Mouse (Mus musculus): Measurements from ENCODE around the gene Ddn. TPM values are rescaled to one million over a fixed set of nuclear protein-coding genes. Genes with fewer than 3 reads are reported as not detected.

The Ddn gene
- not detected for polyA plus RNA-seq (2014; fragmentation: Illumina TruSeq; extraction: RNeasy Lipid Tissue Mini Kit (QIAGEN cat#74804); ENCODE audit: low read depth, low replicate concordance)

GRCm38 (mm10) chr15:98809390-98809789 lies at the start of gene Ddn:
Gene Ddn, minus strand, starts transcription at chr15:98809490.

GRCm38 (mm10) chr15:98830736-98831683 lies 21.7 kb upstream of the Ddn start, which contains the start of gene Prkag1:
Gene Prkag1, minus strand, starts transcription at chr15:98831521.

GRCm38 (mm10) chr15:98789661-98790535 lies 19.4 kb downstream of the Ddn start, which contains the start of gene Wnt1:
Gene Wnt1, plus strand, starts transcription at chr15:98789857.

GRCm38 (mm10) chr15:98777762-98778161 lies 31.5 kb downstream of the Ddn start, which contains the start of gene Wnt10b:
Gene Wnt10b, minus strand, starts transcription at chr15:98778150.

GRCm38 (mm10) chr15:98762670-98763529 lies 46.4 kb downstream of the Ddn start, which contains the start of gene Arf3:
Gene Arf3, minus strand, starts transcription at chr15:98763214.

Other genes with a start within 250 kb of the Ddn start
- 22.9 TPM for gene Ccnt1, start 238.6 kb downstream of the Ddn start, polyA plus RNA-seq (2014; fragmentation: Illumina TruSeq; extraction: RNeasy Lipid Tissue Mini Kit (QIAGEN cat#74804); ENCODE audit: low read depth, low replicate concordance)
- 1.9 TPM for gene 4930415O20Rik, start 238.5 kb downstream of the Ddn start, polyA plus RNA-seq (2014; fragmentation: Illumina TruSeq; extraction: RNeasy Lipid Tissue Mini Kit (QIAGEN cat#74804); ENCODE audit: low read depth, low replicate concordance)
- gene Adcy6, start 199.4 kb downstream of the Ddn start, polyA plus RNA-seq (2014; fragmentation: Illumina TruSeq; extraction: RNeasy Lipid Tissue Mini Kit (QIAGEN cat#74804); ENCODE audit: low read depth, low replicate concordance), result 87.3 TPM
- 7.3 TPM for gene Cacnb3, start 178.7 kb downstream of the Ddn start, polyA plus RNA-seq (2014; fragmentation: Illumina TruSeq; extraction: RNeasy Lipid Tissue Mini Kit (QIAGEN cat#74804); ENCODE audit: low read depth, low replicate concordance)
- 45.2 TPM for gene Ddx23, start 146.6 kb downstream of the Ddn start, polyA plus RNA-seq (2014; fragmentation: Illumina TruSeq; extraction: RNeasy Lipid Tissue Mini Kit (QIAGEN cat#74804); ENCODE audit: low read depth, low replicate concordance)
- 1.3 TPM for gene Rnd1, start 132.0 kb downstream of the Ddn start, polyA plus RNA-seq (2014; fragmentation: Illumina TruSeq; extraction: RNeasy Lipid Tissue Mini Kit (QIAGEN cat#74804); ENCODE audit: low read depth, low replicate concordance)
- gene Ccdc65, start 101.3 kb downstream of the Ddn start, polyA plus RNA-seq (2014; fragmentation: Illumina TruSeq; extraction: RNeasy Lipid Tissue Mini Kit (QIAGEN cat#74804); ENCODE audit: low read depth, low replicate concordance), result 5.6 TPM
- gene Fkbp11, start 81.3 kb downstream of the Ddn start, polyA plus RNA-seq (2014; fragmentation: Illumina TruSeq; extraction: RNeasy Lipid Tissue Mini Kit (QIAGEN cat#74804); ENCODE audit: low read depth, low replicate concordance), result 41.6 TPM
- 114 TPM for gene Arf3, start 46.3 kb downstream of the Ddn start, polyA plus RNA-seq (2014; fragmentation: Illumina TruSeq; extraction: RNeasy Lipid Tissue Mini Kit (QIAGEN cat#74804); ENCODE audit: low read depth, low replicate concordance)
- gene Wnt10b, start 31.3 kb downstream of the Ddn start, polyA plus RNA-seq (2014; fragmentation: Illumina TruSeq; extraction: RNeasy Lipid Tissue Mini Kit (QIAGEN cat#74804); ENCODE audit: low read depth, low replicate concordance), result 2.8 TPM
- gene Wnt1, start 19.6 kb downstream of the Ddn start, polyA plus RNA-seq (2014; fragmentation: Illumina TruSeq; extraction: RNeasy Lipid Tissue Mini Kit (QIAGEN cat#74804); ENCODE audit: low read depth, low replicate concordance), result not detected
- gene Prkag1, start 22.0 kb upstream of the Ddn start, polyA plus RNA-seq (2014; fragmentation: Illumina TruSeq; extraction: RNeasy Lipid Tissue Mini Kit (QIAGEN cat#74804); ENCODE audit: low read depth, low replicate concordance), result 73.1 TPM
- 33.8 TPM for gene Kmt2d, start 61.7 kb upstream of the Ddn start, polyA plus RNA-seq (2014; fragmentation: Illumina TruSeq; extraction: RNeasy Lipid Tissue Mini Kit (QIAGEN cat#74804); ENCODE audit: low read depth, low replicate concordance)
- 4.4 TPM for gene Rhebl1, start 85.0 kb upstream of the Ddn start, polyA plus RNA-seq (2014; fragmentation: Illumina TruSeq; extraction: RNeasy Lipid Tissue Mini Kit (QIAGEN cat#74804); ENCODE audit: low read depth, low replicate concordance)
- 0.97 TPM for gene Dhh, start 89.0 kb upstream of the Ddn start, polyA plus RNA-seq (2014; fragmentation: Illumina TruSeq; extraction: RNeasy Lipid Tissue Mini Kit (QIAGEN cat#74804); ENCODE audit: low read depth, low replicate concordance)
- gene Lmbr1l, start 108.7 kb upstream of the Ddn start, polyA plus RNA-seq (2014; fragmentation: Illumina TruSeq; extraction: RNeasy Lipid Tissue Mini Kit (QIAGEN cat#74804); ENCODE audit: low read depth, low replicate concordance), result 22.8 TPM
- 537 TPM for gene Tuba1b, start 125.1 kb upstream of the Ddn start, polyA plus RNA-seq (2014; fragmentation: Illumina TruSeq; extraction: RNeasy Lipid Tissue Mini Kit (QIAGEN cat#74804); ENCODE audit: low read depth, low replicate concordance)
- not detected for gene Gm49450, start 144.1 kb upstream of the Ddn start, polyA plus RNA-seq (2014; fragmentation: Illumina TruSeq; extraction: RNeasy Lipid Tissue Mini Kit (QIAGEN cat#74804); ENCODE audit: low read depth, low replicate concordance)
- 299 TPM for gene Tuba1a, start 144.2 kb upstream of the Ddn start, polyA plus RNA-seq (2014; fragmentation: Illumina TruSeq; extraction: RNeasy Lipid Tissue Mini Kit (QIAGEN cat#74804); ENCODE audit: low read depth, low replicate concordance)
- gene Tuba1c, start 220.4 kb upstream of the Ddn start, polyA plus RNA-seq (2014; fragmentation: Illumina TruSeq; extraction: RNeasy Lipid Tissue Mini Kit (QIAGEN cat#74804); ENCODE audit: low read depth, low replicate concordance), result 81.1 TPM
- gene Prph, start 245.7 kb upstream of the Ddn start, polyA plus RNA-seq (2014; fragmentation: Illumina TruSeq; extraction: RNeasy Lipid Tissue Mini Kit (QIAGEN cat#74804); ENCODE audit: low read depth, low replicate concordance), result 0.45 TPM